ENCODE assay signal across 22 mouse cellular contexts in the genomic region with DNA sequence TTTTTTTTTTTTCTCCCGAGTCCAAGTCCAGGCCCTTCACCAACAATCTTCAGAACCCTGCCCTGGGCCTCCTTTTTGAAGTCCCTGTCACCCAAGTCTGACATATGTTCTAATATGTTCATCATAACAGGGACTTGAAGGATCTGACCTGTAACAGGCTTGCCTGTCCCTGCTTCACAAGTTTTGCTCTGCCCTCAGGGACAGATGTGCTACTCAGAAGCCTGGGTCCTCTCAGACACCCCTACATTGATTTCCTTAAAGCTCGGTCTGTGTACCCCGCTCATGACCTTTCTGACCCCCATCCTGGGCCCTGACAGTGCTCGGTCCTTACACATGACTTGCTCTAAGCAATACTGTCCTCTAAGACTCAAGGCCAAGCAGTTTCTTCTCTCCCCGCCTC. TPM values are rescaled to one million over a fixed set of nuclear protein-coding genes. Genes with fewer than 3 reads are reported as not detected.
A peak's percentile ranks its signal among the peaks of the same experiment; 100 is the strongest.
DNase-seq lines count a peak whose midpoint lies in the region; ATAC-seq and TF ChIP-seq lines count a peak whose summit lies in the region.
"Had no signal": no experiment of that assay in that cellular context is flagged by ENCODE, and none has a peak within 500 bp of the region (broad histone marks: within the 10 kb centered on the region; RNA-seq: fewer than 3 reads in every experiment).

No protein-coding gene starts in this region.

- no peak for TF ChIP-seq POLR2A in kidney, adult 2 months (IDR thresholded peaks at IDR 0.05; ENCODE audit: low read depth, low read length)

- peak overlapping the region; percentile 69 for H3K27ac ChIP-seq in heart, embryonic 10.5 days
- H3K27ac ChIP-seq in kidney, postnatal 0 days = no peak overlapping the region
- no peak overlapping the region for H3K27ac ChIP-seq in kidney, adult 2 months (ENCODE audit: insufficient read depth, low read depth, low read length)
- H3K27ac ChIP-seq in embryonic facial prominence, embryonic 14.5 days (replicated peaks; ENCODE audit: low read depth, low read length) = no peak overlapping the region
- H3K27ac ChIP-seq: hindbrain, embryonic 10.5 days; hindbrain, embryonic 15.5 days had no signal

- intact Hi-C loops in heart, postnatal 25 days (cut with DNase I) = no loop called here

- H3K4me3 ChIP-seq in heart, embryonic 10.5 days = no peak overlapping the region
- no peak overlapping the region for H3K4me3 ChIP-seq in kidney, postnatal 0 days (replicated peaks; ENCODE audit: low read depth, low read length)
- no peak overlapping the region for H3K4me3 ChIP-seq in kidney, adult 2 months (ENCODE audit: insufficient read depth, low read depth, low read length)
- H3K4me3 ChIP-seq in embryonic facial prominence, embryonic 14.5 days (ENCODE audit: low read depth, low read length) = no peak overlapping the region

- H3K9ac ChIP-seq in kidney, postnatal 0 days (ENCODE audit: low read depth, low read length) = no peak overlapping the region
- no peak overlapping the region for H3K9ac ChIP-seq in embryonic facial prominence, embryonic 14.5 days (ENCODE audit: low read depth, low read length)

- H3K9me3 ChIP-seq in heart, embryonic 10.5 days = no peaks in the 10 kb centered on the region
- H3K9me3 ChIP-seq in kidney, postnatal 0 days (replicated peaks; ENCODE audit: low read length) = no peaks in the 10 kb centered on the region
- H3K9me3 ChIP-seq in embryonic facial prominence, embryonic 14.5 days (ENCODE audit: control insufficient read depth, low read length) = no peaks in the 10 kb centered on the region
- H3K9me3 ChIP-seq: G1E; hindbrain, embryonic 10.5 days; hindbrain, embryonic 15.5 days had no signal

- DNase-seq in cerebellum, adult 9-10 months = peak; percentile 52
- DNase-seq in cerebellum, postnatal 36 days = no peak
- no peak for DNase-seq in heart, embryonic 10.5 days (ENCODE audit: low spot score)
- DNase-seq in heart, postnatal 25 days (ENCODE audit: low spot score) = no peak
- DNase-seq in kidney, postnatal 0 days (ENCODE audit: low spot score) = no peak
- no peak for DNase-seq in kidney, adult 2 months
- DNase-seq in embryonic facial prominence, embryonic 14.5 days (ENCODE audit: low spot score) = no peak
- DNase-seq in lung, postnatal 25 days (ENCODE audit: low spot score) = no peak
- DNase-seq: adrenal gland, postnatal 14 days; cerebellum, adult 11 months; layer of hippocampus, adult 9-11 months; midbrain, embryonic 14.5 days; thymus, adult 2 months had no signal

- H3K4me1 ChIP-seq in heart, embryonic 10.5 days = peaks cover 59% of the 10 kb centered on the region
- H3K4me1 ChIP-seq in kidney, postnatal 0 days (replicated peaks; ENCODE audit: insufficient read depth, low read length) = peaks cover 7% of the 10 kb centered on the region
- 0 out of 2 replicates have a peak, but pooled peaks cover 9% of the 10 kb centered on the region for H3K4me1 ChIP-seq in kidney, adult 2 months (ENCODE audit: control insufficient read depth, insufficient read depth, low read length)
- peaks cover 7% of the 10 kb centered on the region; the same call in 1 of the 2 replicates for H3K4me1 ChIP-seq in embryonic facial prominence, embryonic 14.5 days (ENCODE audit: control insufficient read depth, insufficient read depth, low read length)

- H3K4me2 ChIP-seq in kidney, postnatal 0 days (ENCODE audit: low read length) = 0 out of 2 replicates have a peak overlapping the region, but pooled peaks have one; percentile 85
- 0 out of 2 replicates have a peak overlapping the region, but pooled peaks have one; percentile 73 for H3K4me2 ChIP-seq in embryonic facial prominence, embryonic 14.5 days (ENCODE audit: low read depth, low read length)

- peaks cover 48% of the 10 kb centered on the region for H3K27me3 ChIP-seq in heart, embryonic 10.5 days (ENCODE audit: insufficient read depth, poor library complexity, severe bottlenecking)
- H3K27me3 ChIP-seq in kidney, postnatal 0 days (ENCODE audit: insufficient read depth, low read length) = no peaks in the 10 kb centered on the region
- no peaks in the 10 kb centered on the region for H3K27me3 ChIP-seq in kidney, adult 2 months (replicated peaks; ENCODE audit: control insufficient read depth, insufficient read depth, low read length)
- H3K27me3 ChIP-seq in embryonic facial prominence, embryonic 14.5 days (replicated peaks; ENCODE audit: control insufficient read depth, insufficient read depth, low read length) = peaks cover 31% of the 10 kb centered on the region

- no peak for ATAC-seq in kidney, postnatal 0 days (replicated peaks; ENCODE audit: low FRiP score, low read depth)
- ATAC-seq in embryonic facial prominence, embryonic 14.5 days (ENCODE audit: low read depth) = no peak
- ATAC-seq: inflammation-experienced regulatory T-cells, adult 6 months; lung, postnatal 0 days had no signal

- H3K36me3 ChIP-seq in heart, embryonic 10.5 days = peaks cover 27% of the 10 kb centered on the region
- peaks cover 26% of the 10 kb centered on the region for H3K36me3 ChIP-seq in kidney, postnatal 0 days (ENCODE audit: insufficient read depth, low read length)
- H3K36me3 ChIP-seq in kidney, adult 2 months (ENCODE audit: control insufficient read depth, insufficient read depth, low read length) = no peaks in the 10 kb centered on the region
- peaks cover 30% of the 10 kb centered on the region for H3K36me3 ChIP-seq in embryonic facial prominence, embryonic 14.5 days (ENCODE audit: control insufficient read depth, insufficient read depth, low read length)

- WGBS in heart, embryonic 10.5 days = 73% methylated on average over 5 of the region's 5 CpGs
- 81% methylated on average over 5 of the region's 5 CpGs for WGBS in kidney, postnatal 0 days
- WGBS in kidney, adult 2 months = 83% methylated on average over 5 of the region's 5 CpGs
- 74% methylated on average over 5 of the region's 5 CpGs for WGBS in embryonic facial prominence, embryonic 14.5 days

- no peak for TF ChIP-seq CTCF in kidney, postnatal 0 days (IDR thresholded peaks at IDR 0.05; ENCODE audit: low read depth)
- TF ChIP-seq CTCF in kidney, adult 2 months (conservative IDR thresholded peaks at IDR 0.05; ENCODE audit: insufficient read depth, insufficient read length, low read depth, low read length) = no peak

RNA-seq across cellular contexts. Expression of gene Ifitm10, which starts 0.5 kb away (rescaled TPM):
- 7.7 and 12.5 TPM in 2 replicates for polyA plus RNA-seq in heart, embryonic 10.5 days (2016; fragmentation: Nextera tagmentation; extraction: Ambion mirVana)
- 1 to 10 TPM; 1.8 to 2.0 TPM for total RNA-seq in heart, postnatal 25 days (2021)
- polyA plus RNA-seq in kidney, postnatal 0 days (2015; fragmentation: Nextera tagmentation; extraction: Ambion mirVana) = 3.6 and 3.9 TPM in 2 replicates
- polyA plus RNA-seq in kidney, adult 2 months (2012; rRNA removed) = 3.1 and 4.1 TPM in 2 replicates
- 3.0 and 3.3 TPM in 2 replicates for polyA plus RNA-seq in embryonic facial prominence, embryonic 14.5 days (2014; fragmentation: Nextera tagmentation; extraction: Ambion mirVana)

RNA-seq across cellular contexts. Expression of gene Gm49369, which starts 9.4 kb away (rescaled TPM):
- polyA plus RNA-seq in heart, embryonic 10.5 days (2016; fragmentation: Nextera tagmentation; extraction: Ambion mirVana) = 0.55 and 0.92 TPM in 2 replicates
- total RNA-seq in heart, postnatal 25 days (2021) = 1 to 10 TPM; 3.0 to 4.1 TPM
- polyA plus RNA-seq in kidney, postnatal 0 days (2015; fragmentation: Nextera tagmentation; extraction: Ambion mirVana) = not detected in 2 replicates
- 0.36 TPM in 1 of 2 replicates, not detected in the other for polyA plus RNA-seq in kidney, adult 2 months (2012; rRNA removed)
- 0.46 TPM in 1 of 2 replicates, not detected in the other for polyA plus RNA-seq in embryonic facial prominence, embryonic 14.5 days (2014; fragmentation: Nextera tagmentation; extraction: Ambion mirVana)
- polyA plus RNA-seq: embryonic facial prominence, embryonic 11.5 days; forebrain, embryonic 11.5 days; forebrain, embryonic 16.5 days; large intestine, adult 2 months had no signal

RNA-seq across cellular contexts. Expression of gene Ctsd, which starts 14.8 kb away (rescaled TPM):
- polyA plus RNA-seq in heart, embryonic 10.5 days (2016; fragmentation: Nextera tagmentation; extraction: Ambion mirVana) = 293 and 402 TPM in 2 replicates
- 100 to 1,000 TPM; 692 to 727 TPM for total RNA-seq in heart, postnatal 25 days (2021)
- 575 and 586 TPM in 2 replicates for polyA plus RNA-seq in kidney, postnatal 0 days (2015; fragmentation: Nextera tagmentation; extraction: Ambion mirVana)
- polyA plus RNA-seq in kidney, adult 2 months (2012; rRNA removed) = 830 and 897 TPM in 2 replicates
- 342 and 350 TPM in 2 replicates for polyA plus RNA-seq in embryonic facial prominence, embryonic 14.5 days (2014; fragmentation: Nextera tagmentation; extraction: Ambion mirVana)
